Mouse (Mus musculus) heart, postnatal 0 days (tissue): ENCODE measurements around the gene Gfod1. TPM values are rescaled to one million over a fixed set of nuclear protein-coding genes. Genes with fewer than 3 reads are reported as not detected.
A peak's percentile ranks its signal among the peaks of the same experiment; 100 is the strongest.

Experiments used
- ATAC-seq: fragments of 200-750 bp; cut with Nextera tagmentation; 2 replicates; pipeline ENCODE4 v1.8.0; 2017; ENCODE audit warnings: low read depth, moderate number of reproducible peaks, moderate library complexity; ENCODE audit not compliant: insufficient read depth
- DNase-seq: peaks from one replicate; pipeline ENCODE4 v3.0.0-alpha.2; 2016; ENCODE audit warnings: low spot score
- H3K27ac ChIP-seq: fragments of 300-500 bp; sonication (generic); 2 replicates; pipeline ENCODE4 v1.5.1; 2014; ENCODE audit warnings: low read depth, mild to moderate bottlenecking
- H3K27me3 ChIP-seq: fragments of 300-500 bp; sonication (generic); 2 replicates; pipeline ENCODE4 v1.6.1; 2014; ENCODE audit warnings: low read length, mixed read lengths; ENCODE audit not compliant: control insufficient read depth, insufficient read depth
- H3K36me3 ChIP-seq: fragments of 300-500 bp; sonication (generic); replicated peaks from 2 replicates; pipeline ENCODE4 v1.6.1; 2014; ENCODE audit warnings: low read length, mixed read lengths; ENCODE audit not compliant: control insufficient read depth, insufficient read depth
- H3K4me1 ChIP-seq: fragments of 300-500 bp; sonication (generic); 2 replicates; pipeline ENCODE4 v1.6.1; 2014; ENCODE audit warnings: antibody characterized with exemption; ENCODE audit not compliant: control insufficient read depth, insufficient read depth
- H3K4me2 ChIP-seq: fragments of 300-500 bp; sonication (generic); 2 replicates; pipeline ENCODE4 v1.6.1; 2014; ENCODE audit warnings: low read depth, mild to moderate bottlenecking, low read length, moderate library complexity
- H3K4me3 ChIP-seq: fragments of 300-500 bp; sonication (generic); 2 replicates; pipeline ENCODE4 v1.5.1; 2014; ENCODE audit warnings: low read depth, low read length
- H3K9ac ChIP-seq: fragments of 300-500 bp; sonication (generic); replicated peaks from 2 replicates; pipeline ENCODE4 v1.6.1; 2014; ENCODE audit warnings: low read depth, low read length, mixed read lengths
- H3K9me3 ChIP-seq: fragments of 300-500 bp; sonication (generic); replicated peaks from 2 replicates; pipeline ENCODE4 v1.6.1; 2016; ENCODE audit warnings: low read length; ENCODE audit not compliant: control insufficient read depth
- CTCF ChIP-seq: IDR thresholded peaks from 2 replicates; pipeline ENCODE4 v1.5.1; 2016; ENCODE audit warnings: antibody characterized with exemption, control low read depth, low read depth
- EP300 ChIP-seq: IDR thresholded peaks from 2 replicates; pipeline ENCODE4 v1.6.1; 2016; ENCODE audit warnings: antibody characterized with exemption, low read depth
- WGBS: fragments of 180-500 bp; shearing (Covaris S2); extraction: QIAGEN DNeasy Blood & Tissue Kit; methylation state at CpG from one replicate; pipeline ENCODE4 v1.1.7; 2014; 5-methylcytosine and 5-hydroxymethylcytosine counted together
- polyA plus RNA-seq: library from polyadenylated mRNA; unstranded; fragments of >200 nt; fragmentation: Nextera tagmentation; extraction: Ambion mirVana; gene quantifications from 2 replicates; pipeline ENCODE4 v1.2.1, GENCODE M21; 2015
- total RNA-seq: library from RNA; depleted of rRNA; stranded (reverse); fragments of >200 nt; gene quantifications from 2 replicates; pipeline ENCODE4 v1.2.3, GENCODE M21; 2014; ENCODE audit warnings: low replicate concordance

Gene Gfod1
- total and polyA plus RNA-seq, 2 experiments from 2014 or later: 2.5 to 20.5 TPM

DNA sequence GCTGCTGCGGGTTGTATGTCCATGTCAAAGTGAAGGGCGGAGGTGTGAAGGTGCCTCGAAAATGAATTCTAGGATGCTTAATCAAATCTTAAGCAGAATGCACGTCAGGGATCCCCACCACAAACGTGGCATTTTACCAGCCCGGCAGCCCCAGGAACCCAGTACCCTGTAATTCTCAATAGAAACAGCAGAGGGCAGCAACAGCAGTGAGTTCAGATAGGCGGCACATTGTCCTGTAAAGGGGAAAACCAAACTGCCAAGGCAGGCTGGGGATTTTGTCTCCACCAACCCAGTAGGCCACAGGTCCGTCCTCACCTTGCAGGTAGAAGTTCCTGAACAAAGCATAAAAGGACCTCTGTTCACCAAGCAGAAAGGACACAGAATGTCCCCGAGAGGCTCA, 130.7 kb downstream of the Gfod1 start:
- H3K27me3 ChIP-seq: no peaks in the 10 kb centered on the region
- no peak for DNase-seq
- H3K9me3 ChIP-seq: no peaks in the 10 kb centered on the region
- no peak overlapping the region for H3K4me2 ChIP-seq
- H3K4me1 ChIP-seq: peaks cover 4% of the 10 kb centered on the region; the same call in 1 of the 2 replicates
- ATAC-seq: 0 out of 2 replicates have a peak, but pooled peaks have one; percentile 12
- peaks cover 8% of the 10 kb centered on the region for H3K36me3 ChIP-seq
- no peak overlapping the region for H3K9ac ChIP-seq
- WGBS: 10% methylated on average over 9 of the region's 9 CpGs
- peak; percentile 82 for TF ChIP-seq CTCF
- no peak for TF ChIP-seq EP300
- no peak overlapping the region for H3K4me3 ChIP-seq
- H3K27ac ChIP-seq: no peak overlapping the region

DNA sequence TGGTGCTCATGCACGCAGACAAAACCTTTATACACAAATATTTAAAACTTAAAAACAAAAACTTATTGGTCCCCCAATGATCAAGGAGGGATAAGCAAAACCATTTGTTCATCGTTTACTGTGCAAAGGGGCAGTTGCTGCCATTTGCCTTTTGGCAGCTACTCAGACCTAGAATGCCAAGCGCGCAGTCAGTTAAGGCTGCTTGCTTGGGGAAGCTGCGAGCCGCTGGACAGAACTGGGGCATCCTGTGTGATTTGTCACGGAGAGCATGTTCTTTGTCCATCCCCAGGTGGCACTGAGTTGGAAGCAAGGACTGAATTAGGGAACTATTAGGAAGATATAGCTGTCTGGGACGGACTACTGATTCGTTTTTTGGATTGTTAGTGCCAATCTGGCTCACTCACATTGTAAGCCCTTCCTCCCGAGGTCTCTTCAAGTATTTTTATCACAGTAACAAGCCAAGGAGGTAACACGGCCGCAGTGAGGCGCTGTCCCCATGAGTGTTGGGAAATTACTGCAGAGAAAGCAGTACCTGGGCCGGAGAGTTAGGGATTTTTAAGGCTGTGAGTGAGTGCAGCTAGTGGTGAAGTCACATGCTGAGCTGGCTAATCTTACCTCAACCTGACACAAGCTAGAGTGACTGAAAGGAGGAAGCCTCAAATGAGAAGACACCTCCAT, 131.8 kb downstream of the Gfod1 start:
- H3K9ac ChIP-seq: no peak overlapping the region; the same call in 1 of the 2 replicates

DNA sequence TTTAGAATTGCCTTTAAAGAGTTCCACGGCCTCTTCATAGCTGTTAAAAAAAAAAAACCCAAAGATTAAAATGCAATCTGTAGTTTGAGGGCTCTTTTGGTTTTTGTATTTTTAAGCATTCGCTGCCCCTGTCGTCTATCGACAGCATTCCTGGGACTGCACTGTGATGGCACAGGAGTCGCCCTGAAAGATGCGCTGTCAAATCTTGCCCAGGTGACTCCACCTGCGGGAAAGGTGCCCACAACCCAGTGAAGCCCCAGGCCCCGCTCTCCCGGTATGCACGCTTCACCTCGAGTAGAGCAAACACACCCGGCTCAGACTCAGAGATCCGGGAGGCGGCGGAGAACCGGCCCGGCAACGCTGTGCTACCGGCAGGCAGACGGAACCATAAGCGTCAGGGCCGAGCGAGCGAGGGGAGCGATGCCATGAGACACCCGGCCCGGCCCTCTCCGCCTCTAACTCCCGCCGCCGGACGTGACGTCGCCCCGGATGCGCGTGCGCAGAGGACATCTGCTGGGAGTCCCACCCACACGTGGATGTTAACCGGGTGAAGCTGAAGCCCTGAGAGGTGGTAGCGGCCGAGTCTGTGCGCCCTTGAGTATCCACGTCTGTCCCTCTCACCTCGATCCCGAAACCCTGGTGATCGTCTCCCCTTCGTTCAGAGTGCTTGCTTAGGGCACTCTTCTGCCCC, 132.8 kb downstream of the Gfod1 start, which contains the start of gene Tbc1d7:
TSS of gene Tbc1d7 (minus strand) at position 482 of the 691 bp plus-strand sequence.
- H3K4me2 ChIP-seq: peak within 1 kb of the TSS; percentile 73
- peaks cover 4% of the 10 kb centered on the region; the same call in 1 of the 2 replicates for H3K4me1 ChIP-seq
- WGBS: 1% methylated on average over 48 of the region's 48 CpGs
- H3K9ac ChIP-seq: peak within 1 kb of the TSS; percentile 67
- no peaks in the 10 kb centered on the region for H3K27me3 ChIP-seq
- TF ChIP-seq CTCF: no peak
- TF ChIP-seq EP300: no peak
- DNase-seq (peak; percentile 92), ATAC-seq (peak; percentile 95)
- peaks cover 12% of the 10 kb centered on the region for H3K36me3 ChIP-seq
- H3K9me3 ChIP-seq: no peaks in the 10 kb centered on the region
- peak within 1 kb of the TSS; percentile 67 for H3K4me3 ChIP-seq
- peak within 1 kb of the TSS; percentile 89 for H3K27ac ChIP-seq

More for the DNA sequence above, 131.8 kb downstream of the Gfod1 start:
- Histone ChIP-seq H3K27ac (peak overlapping the region; percentile 89), H3K4me1 (peaks cover 4% of the 10 kb centered on the region; the same call in 1 of the 2 replicates), H3K9me3 (no peaks in the 10 kb centered on the region), H3K27me3 (no peaks in the 10 kb centered on the region), H3K4me2 (peak overlapping the region; percentile 73), H3K4me3 (peak overlapping the region; percentile 67), H3K36me3 (peaks cover 12% of the 10 kb centered on the region)
- 33% methylated on average over 14 of the region's 14 CpGs for WGBS
- ATAC-seq: no peak
- TF ChIP-seq EP300 (no peak), CTCF (peak; percentile 39)
- no peak for DNase-seq

DNA sequence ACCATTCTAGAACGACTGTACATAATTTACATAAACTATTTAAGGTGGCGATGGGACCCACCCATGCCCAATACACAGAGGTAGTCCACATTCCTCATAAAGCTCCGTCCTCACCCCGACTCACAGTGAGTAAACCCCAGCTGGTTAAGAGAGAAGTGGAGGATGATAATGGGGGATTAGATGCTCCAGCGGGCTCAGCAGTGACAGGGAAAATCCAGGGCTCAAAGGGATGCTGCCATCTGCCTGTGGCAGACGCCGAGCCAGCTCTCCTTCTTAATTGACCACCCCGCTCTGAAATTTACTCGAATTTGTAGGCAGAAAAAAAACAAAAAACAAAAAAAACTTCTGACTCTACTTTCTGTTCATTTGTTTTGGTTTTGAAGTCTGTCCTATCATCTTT, 136.3 kb downstream of the Gfod1 start:
- Histone ChIP-seq H3K9ac (no peak overlapping the region), H3K4me3 (no peak overlapping the region), H3K4me1 (peaks cover 4% of the 10 kb centered on the region; the same call in 1 of the 2 replicates), H3K36me3 (peaks cover 39% of the 10 kb centered on the region), H3K4me2 (no peak overlapping the region), H3K9me3 (no peaks in the 10 kb centered on the region), H3K27me3 (no peaks in the 10 kb centered on the region), H3K27ac (no peak overlapping the region)
- 74% methylated on average over 9 of the region's 9 CpGs for WGBS
- no peak for TF ChIP-seq EP300
- no peak for TF ChIP-seq CTCF
- ATAC-seq: no peak
- no peak for DNase-seq

DNA sequence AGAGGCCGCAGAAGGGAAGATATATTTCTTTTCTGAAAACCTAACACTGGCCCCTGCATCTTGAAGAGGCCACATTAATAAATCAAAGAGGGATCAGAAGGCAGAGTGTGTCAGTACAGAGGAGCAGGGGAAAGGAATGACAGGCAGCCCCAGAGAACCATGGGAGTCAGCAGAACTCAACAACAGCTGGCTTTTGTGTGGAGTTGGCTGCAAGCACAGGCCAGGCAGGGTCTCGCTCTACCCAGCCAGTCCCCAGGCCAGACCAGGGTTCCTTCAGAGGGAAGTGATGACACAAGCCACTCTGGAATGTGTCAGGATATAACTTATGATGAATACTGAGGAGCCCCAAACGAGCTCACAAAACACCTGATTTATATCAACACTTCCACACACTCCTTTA, 144.5 kb downstream of the Gfod1 start:
- no peaks in the 10 kb centered on the region for H3K4me1 ChIP-seq
- peak overlapping the region; percentile 59 for H3K27ac ChIP-seq
- peak; percentile 32 for DNase-seq
- H3K9me3 ChIP-seq: no peaks in the 10 kb centered on the region
- no peaks in the 10 kb centered on the region for H3K27me3 ChIP-seq
- peaks cover 30% of the 10 kb centered on the region for H3K36me3 ChIP-seq
- no peak overlapping the region for H3K9ac ChIP-seq
- TF ChIP-seq CTCF (no peak), EP300 (no peak)
- ATAC-seq: peak; percentile 70
- no peak overlapping the region for H3K4me2 ChIP-seq
- 43% methylated on average over 3 of the region's 3 CpGs for whole genome bisulfite sequencing
- no peak overlapping the region for H3K4me3 ChIP-seq
